Mouse (Mus musculus) heart, embryonic 10.5 days (tissue): ENCODE data around the gene Gm10392. TPM values are rescaled to one million over a fixed set of nuclear protein-coding genes. Genes with fewer than 3 reads are reported as not detected.

ENCODE experiments used
- DNase-seq: peaks from one replicate; pipeline ENCODE4 v3.0.0-alpha.2; 2017; ENCODE audit warnings: low spot score
- H3K27ac ChIP-seq: fragments of 300-500 bp; sonication (generic); 2 replicates; pipeline ENCODE4 v1.5.1; 2016; ENCODE audit warnings: mild to moderate bottlenecking
- H3K27me3 ChIP-seq: fragments of 300-500 bp; sonication (generic); 2 replicates; pipeline ENCODE4 v1.6.1; 2016; ENCODE audit warnings: mild to moderate bottlenecking; ENCODE audit not compliant: poor library complexity, insufficient read depth, severe bottlenecking
- H3K36me3 ChIP-seq: fragments of 300-500 bp; sonication (generic); 2 replicates; pipeline ENCODE4 v1.6.1; 2016; ENCODE audit warnings: mild to moderate bottlenecking, moderate library complexity
- H3K4me1 ChIP-seq: fragments of 300-500 bp; sonication (generic); 2 replicates; pipeline ENCODE4 v1.6.1; 2016; ENCODE audit warnings: mild to moderate bottlenecking
- H3K4me3 ChIP-seq: fragments of 300-500 bp; sonication (generic); 2 replicates; pipeline ENCODE4 v1.5.1; 2016; ENCODE audit warnings: mild to moderate bottlenecking, moderate library complexity
- H3K9me3 ChIP-seq: fragments of 300-500 bp; sonication (generic); 2 replicates; pipeline ENCODE4 v1.6.1; 2016; ENCODE audit warnings: mild to moderate bottlenecking, moderate library complexity
- WGBS: fragments of 180-500 bp; shearing (Covaris S2); methylation state at CpG from one replicate; pipeline ENCODE4 v1.1.7; 2016; 5-methylcytosine and 5-hydroxymethylcytosine counted together
- polyA plus RNA-seq: library from polyadenylated mRNA; unstranded; fragments of >200 nt; fragmentation: Nextera tagmentation; extraction: Ambion mirVana; gene quantifications from 2 replicates; pipeline ENCODE4 v1.2.1, GENCODE M21; 2016

Gm10392 gene
- polyA plus RNA-seq, 1 experiment from 2014 or later = not detected

DNA sequence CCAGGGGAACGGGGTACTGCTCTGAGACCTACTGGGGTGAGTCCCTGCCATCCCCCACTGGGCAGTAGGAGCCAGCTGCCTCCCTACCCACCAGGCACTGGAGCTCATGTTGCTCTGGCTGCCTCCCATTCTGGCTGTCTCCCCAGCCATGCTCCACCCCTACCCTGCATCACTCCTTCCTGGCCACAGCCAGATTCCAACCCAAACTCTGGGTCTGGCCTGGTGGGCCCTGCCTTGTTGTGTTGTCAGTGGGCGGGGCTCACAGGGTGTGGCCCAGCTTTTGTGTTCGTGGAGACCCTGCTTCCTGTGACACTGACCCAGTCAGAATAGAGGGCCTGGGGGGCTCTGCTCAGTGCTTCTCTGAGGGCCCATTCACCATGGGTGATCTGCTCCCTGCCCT is 15.5 kb downstream of the Gm10392 start:
- Histone ChIP-seq H3K27me3 (no peaks in the 10 kb centered on the region), H3K36me3 (peaks cover 95% of the 10 kb centered on the region), H3K4me1 (peaks cover 33% of the 10 kb centered on the region), H3K9me3 (no peaks in the 10 kb centered on the region), H3K4me3 (no peak overlapping the region), H3K27ac (no peak overlapping the region)
- 65% methylated on average over 3 of the region's 3 CpGs for WGBS
- DNase-seq = no peak

DNA sequence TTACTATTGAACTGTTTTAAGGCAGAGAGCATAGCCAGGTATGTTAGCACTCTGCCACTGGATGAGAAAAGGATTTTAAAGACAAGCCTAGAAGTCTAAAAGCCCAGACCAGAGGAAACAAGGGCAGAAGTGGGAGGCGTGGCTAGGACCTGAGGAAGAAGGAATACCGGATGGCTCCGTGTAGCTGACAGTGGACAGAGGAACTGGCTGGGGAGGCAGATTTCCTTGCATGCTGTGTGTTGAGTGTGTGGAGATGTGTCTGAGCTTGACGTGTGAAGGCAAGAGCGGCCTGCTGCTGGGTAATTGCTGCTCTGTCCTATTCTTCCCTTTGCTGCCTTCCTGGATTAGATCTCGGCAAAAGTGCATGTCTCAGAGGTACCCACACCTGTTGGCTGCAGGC is 16.5 kb downstream of the Gm10392 start:
- H3K9me3 ChIP-seq = no peaks in the 10 kb centered on the region
- H3K36me3 ChIP-seq = peaks cover 86% of the 10 kb centered on the region
- H3K27ac ChIP-seq = no peak overlapping the region
- H3K4me3 ChIP-seq = no peak overlapping the region
- H3K4me1 ChIP-seq = peaks cover 38% of the 10 kb centered on the region
- WGBS = 85% methylated on average over 6 of the region's 6 CpGs
- H3K27me3 ChIP-seq = no peaks in the 10 kb centered on the region
- no peak for DNase-seq

DNA sequence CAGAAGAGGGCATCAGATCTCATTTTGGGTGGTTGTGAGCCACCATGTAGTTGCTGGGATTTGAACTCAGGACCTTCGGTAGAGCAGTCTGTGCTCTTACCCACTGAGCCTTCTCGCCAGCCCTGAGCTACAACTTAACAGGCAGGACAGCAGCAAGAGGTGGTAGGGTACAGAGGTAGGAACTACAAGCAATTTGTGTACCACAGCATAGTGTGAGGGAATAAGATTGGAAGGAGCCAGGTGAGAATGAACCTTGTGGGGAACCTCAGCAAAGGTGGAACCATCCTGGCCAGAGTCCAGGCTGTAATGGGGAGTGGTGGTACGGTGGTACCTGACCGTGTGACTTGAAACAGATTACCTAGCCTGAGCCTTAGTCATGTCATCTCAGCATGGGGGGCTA is 17.0 kb downstream of the Gm10392 start:
- Histone ChIP-seq H3K9me3 (no peaks in the 10 kb centered on the region), H3K27me3 (no peaks in the 10 kb centered on the region), H3K4me3 (no peak overlapping the region), H3K36me3 (peaks cover 81% of the 10 kb centered on the region), H3K4me1 (peaks cover 43% of the 10 kb centered on the region), H3K27ac (no peak overlapping the region)
- DNase-seq = no peak
- WGBS = 94% methylated on average over 4 of the region's 4 CpGs

DNA sequence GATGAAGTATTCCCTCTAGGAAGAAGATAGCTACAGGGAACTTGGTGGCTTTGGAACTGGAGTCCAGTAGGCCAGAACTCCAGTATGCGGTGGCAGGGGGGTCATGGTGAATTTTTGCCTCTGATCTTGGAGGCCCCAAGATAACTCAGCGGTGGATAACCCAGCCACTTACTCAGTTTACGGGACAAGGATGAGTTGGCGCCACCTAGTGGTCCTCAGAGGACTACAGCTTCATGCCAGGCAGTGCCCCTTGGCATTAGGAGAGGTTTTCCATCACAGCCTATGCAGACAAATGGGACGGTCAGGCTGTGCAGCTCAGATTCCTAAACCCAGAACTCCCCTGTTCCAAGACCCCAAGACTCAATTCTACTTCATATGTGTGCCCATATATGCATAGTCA is 17.6 kb downstream of the Gm10392 start:
- 34% methylated on average over 5 of the region's 5 CpGs for WGBS
- Histone ChIP-seq H3K36me3 (peaks cover 75% of the 10 kb centered on the region), H3K27ac (no peak overlapping the region), H3K4me3 (no peak overlapping the region), H3K4me1 (peaks cover 47% of the 10 kb centered on the region), H3K27me3 (no peaks in the 10 kb centered on the region), H3K9me3 (no peaks in the 10 kb centered on the region)
- no peak for DNase-seq

DNA sequence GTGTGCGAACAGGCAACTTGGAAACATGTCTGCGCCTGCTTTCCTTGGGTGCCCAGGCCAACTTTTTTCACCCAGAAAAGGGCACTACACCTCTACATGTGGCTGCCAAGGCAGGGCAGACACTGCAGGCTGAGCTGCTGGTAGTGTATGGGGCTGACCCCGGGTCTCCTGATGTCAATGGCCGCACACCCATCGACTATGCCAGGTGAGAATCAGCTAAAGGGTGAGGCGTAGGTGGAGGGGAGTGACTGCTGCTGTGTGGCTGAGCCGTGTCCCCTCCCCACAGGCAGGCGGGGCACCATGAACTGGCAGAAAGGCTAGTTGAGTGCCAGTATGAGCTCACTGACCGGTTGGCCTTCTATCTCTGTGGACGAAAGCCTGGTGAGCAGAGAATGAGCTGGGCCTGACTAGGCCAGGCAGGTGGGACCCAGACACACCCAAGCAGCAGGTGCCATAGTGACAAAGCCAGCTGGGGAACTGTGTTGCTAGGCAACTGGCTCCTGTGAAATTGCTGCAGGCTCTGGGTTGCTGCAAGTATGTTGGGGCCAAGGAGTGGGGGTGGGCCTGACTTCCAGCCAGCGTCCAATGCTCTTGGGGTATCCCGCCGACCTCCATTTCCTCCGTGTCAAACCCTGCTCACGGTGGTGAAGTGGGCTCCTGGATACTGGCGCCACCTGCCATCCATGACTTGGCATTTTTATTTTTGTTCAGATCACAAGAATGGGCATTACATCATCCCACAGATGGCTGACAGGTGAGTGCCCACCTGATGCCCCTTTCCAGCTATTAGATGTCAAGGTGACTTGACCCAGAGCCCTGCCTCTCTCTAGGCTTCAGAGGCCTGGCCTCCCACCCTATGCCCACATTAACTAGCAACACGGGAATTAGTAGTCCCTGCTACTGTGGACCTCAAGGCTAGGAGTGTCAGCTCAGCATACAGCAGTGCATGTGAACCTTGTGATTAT is 18.4 kb downstream of the Gm10392 start:
- DNase-seq = no peak
- peaks cover 67% of the 10 kb centered on the region for H3K36me3 ChIP-seq
- no peaks in the 10 kb centered on the region for H3K27me3 ChIP-seq
- H3K9me3 ChIP-seq = no peaks in the 10 kb centered on the region
- H3K27ac ChIP-seq = no peak overlapping the region
- no peak overlapping the region for H3K4me3 ChIP-seq
- 88% methylated on average over 17 of the region's 17 CpGs for WGBS
- peaks cover 54% of the 10 kb centered on the region for H3K4me1 ChIP-seq

DNA sequence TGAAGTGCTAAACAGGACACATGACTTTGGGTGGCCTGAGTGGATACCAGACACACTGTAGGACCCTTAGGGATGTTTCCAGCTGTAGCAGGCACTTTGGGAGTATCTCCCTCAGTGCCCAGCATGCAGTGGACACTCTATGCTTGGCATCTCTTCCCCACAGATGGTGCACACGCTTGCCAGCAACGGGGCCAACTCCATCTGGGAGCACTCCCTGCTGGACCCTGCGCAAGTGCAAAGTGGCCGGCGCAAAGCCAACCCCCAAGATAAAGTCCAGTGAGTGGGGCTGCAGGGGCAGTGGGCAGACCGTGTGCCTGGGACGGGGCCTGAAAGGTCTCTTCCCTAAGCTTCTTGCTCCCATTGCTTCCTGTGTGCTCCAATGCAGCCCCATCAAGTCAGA is 19.6 kb downstream of the Gm10392 start:
- no peak for DNase-seq
- H3K36me3 ChIP-seq = peaks cover 55% of the 10 kb centered on the region
- H3K4me3 ChIP-seq = no peak overlapping the region
- H3K27ac ChIP-seq = no peak overlapping the region
- peaks cover 67% of the 10 kb centered on the region for H3K4me1 ChIP-seq
- WGBS = 90% methylated on average over 7 of the region's 7 CpGs
- no peaks in the 10 kb centered on the region for H3K9me3 ChIP-seq
- H3K27me3 ChIP-seq = no peaks in the 10 kb centered on the region

DNA sequence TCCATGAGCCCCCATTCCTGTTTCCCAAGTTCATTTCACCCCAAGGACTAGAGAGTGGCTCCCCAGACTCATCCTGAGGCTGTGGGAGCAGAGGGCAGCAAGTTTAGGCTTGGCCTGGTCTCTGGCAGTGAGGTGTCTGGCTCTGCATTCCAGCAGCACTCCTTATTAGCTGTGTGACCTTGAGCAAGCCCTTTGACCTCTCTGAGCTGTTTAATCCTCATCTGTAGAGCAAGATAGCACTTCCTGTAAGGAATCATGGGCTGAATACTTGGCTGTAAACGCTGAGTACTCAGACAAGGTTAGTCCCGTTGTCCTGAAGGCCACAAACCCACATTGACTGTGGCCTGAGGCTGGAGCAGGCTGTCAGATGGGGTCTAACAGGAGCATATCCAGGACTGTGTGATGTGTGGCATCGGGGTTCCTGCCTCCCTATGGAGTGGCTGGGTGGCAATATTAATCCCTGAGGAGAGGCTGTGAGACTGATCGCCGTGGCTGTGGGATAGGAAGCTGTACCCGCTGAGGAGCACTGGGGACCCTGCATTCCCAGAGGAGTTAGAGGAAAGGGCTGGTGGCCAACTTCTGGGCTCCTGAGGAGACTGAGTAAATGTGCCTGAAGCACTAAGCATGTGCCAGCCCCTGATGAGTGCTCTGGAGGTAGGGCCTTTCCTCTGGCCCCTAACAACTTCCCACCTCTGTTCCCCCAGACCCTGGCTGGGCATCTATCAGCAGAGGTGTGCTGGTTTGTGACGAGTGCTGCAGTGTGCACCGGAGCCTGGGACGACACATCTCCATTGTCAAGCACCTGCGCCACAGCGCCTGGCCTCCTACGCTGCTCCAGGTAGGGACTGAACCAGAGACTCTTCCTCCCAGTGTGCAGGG is 20.5 kb downstream of the Gm10392 start:
- 73% methylated on average over 12 of the region's 12 CpGs for WGBS
- Histone ChIP-seq H3K27ac (peak overlapping the region; percentile 88), H3K36me3 (peaks cover 46% of the 10 kb centered on the region), H3K4me3 (peak overlapping the region; percentile 37), H3K4me1 (peaks cover 73% of the 10 kb centered on the region), H3K27me3 (no peaks in the 10 kb centered on the region), H3K9me3 (no peaks in the 10 kb centered on the region)
- DNase-seq = no peak

DNA sequence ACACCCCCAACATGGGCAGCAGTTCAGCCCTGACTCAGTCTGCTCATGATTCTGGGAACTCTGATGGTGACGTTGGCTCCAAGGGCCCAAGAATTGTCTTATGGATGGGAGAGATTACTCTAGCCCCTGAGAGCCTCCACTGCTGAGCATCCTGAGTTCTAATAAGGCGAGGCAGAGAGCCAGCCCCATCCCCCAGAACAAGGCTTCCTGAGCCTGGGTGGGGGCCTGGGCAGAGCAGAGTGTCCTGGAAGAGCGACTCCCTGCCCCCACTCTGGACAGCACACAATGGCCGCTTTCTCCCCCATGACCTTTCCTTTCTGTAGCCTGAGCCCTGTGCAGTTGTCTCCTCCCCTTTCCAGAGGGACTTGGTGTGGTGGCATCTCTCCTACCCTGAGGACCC is 21.1 kb downstream of the Gm10392 start:
- DNase-seq = no peak
- Histone ChIP-seq H3K9me3 (no peaks in the 10 kb centered on the region), H3K4me3 (peak overlapping the region; percentile 37), H3K4me1 (peaks cover 70% of the 10 kb centered on the region), H3K36me3 (peaks cover 40% of the 10 kb centered on the region), H3K27ac (peak overlapping the region; percentile 88), H3K27me3 (no peaks in the 10 kb centered on the region)
- 32% methylated on average over 4 of the region's 4 CpGs for WGBS

DNA sequence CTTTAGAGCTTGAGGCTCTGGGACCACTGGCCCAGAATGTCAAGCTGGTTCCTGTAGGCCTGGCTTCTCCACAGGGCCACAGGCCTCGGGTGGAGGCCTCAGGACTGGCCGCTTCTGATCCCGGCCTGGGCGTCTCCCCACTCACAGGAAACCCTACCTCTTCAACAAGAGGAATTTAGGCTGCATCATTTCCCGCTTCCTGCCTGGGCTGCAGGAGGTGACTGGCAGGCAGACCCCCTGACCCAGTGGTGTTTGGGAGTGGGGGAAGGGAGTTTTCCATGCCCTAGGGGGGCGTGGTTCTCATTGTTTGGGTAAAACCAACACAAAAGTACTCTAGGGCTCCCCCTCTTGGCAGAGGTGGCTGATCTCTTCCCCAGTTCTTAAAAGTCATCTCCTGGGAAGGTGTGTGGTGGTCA is 21.6 kb downstream of the Gm10392 start:
- Histone ChIP-seq H3K4me1 (peaks cover 72% of the 10 kb centered on the region), H3K36me3 (peaks cover 35% of the 10 kb centered on the region), H3K27me3 (no peaks in the 10 kb centered on the region), H3K4me3 (peak overlapping the region; percentile 37), H3K27ac (peak overlapping the region; percentile 88), H3K9me3 (no peaks in the 10 kb centered on the region)
- WGBS = 20% methylated on average over 6 of the region's 6 CpGs
- DNase-seq = peak; percentile 89

DNA sequence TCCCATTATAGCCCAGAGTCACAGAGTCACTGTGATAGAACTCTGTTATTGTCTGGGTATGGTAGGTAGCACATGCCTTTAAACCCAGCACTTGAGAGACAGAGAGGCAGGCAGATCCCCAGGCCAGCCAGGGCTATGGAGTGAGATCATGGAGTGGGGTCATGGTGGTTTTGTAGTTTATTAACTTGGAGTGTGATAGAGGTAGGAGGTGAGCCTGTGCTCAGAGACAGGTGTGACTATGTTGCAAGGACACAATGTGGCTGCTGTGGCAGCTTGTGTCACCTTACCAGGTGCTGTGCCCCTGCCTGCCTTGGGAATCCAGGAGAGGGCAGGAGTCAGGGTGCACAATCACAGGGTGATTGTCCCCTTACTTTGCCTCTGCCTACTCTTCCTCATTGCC is 23.5 kb downstream of the Gm10392 start:
- DNase-seq = no peak
- Histone ChIP-seq H3K27ac (peak overlapping the region; percentile 97; the same call in 1 of the 2 replicates), H3K4me1 (peaks cover 81% of the 10 kb centered on the region), H3K36me3 (peaks cover 17% of the 10 kb centered on the region), H3K27me3 (no peaks in the 10 kb centered on the region), H3K9me3 (no peaks in the 10 kb centered on the region), H3K4me3 (no peak overlapping the region)

DNA sequence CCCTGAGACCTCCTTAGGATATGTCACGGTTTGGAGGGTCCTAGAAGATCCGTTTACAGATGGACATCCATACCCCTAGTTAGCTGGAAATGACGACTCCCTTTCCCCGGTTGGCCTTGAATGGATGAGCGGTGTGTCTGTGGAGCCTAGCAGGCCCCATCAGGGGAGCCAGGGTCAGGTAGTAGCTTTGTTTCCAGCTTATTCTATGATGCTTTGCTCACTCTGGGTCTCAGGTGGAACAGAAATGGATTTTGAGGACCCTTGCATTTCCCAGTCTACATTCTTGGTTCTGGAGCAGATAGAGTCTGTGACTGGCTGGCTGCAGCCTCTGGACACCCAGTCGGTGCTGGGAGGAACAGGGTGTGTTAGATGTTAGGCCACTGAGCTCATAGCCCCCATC is 24.2 kb downstream of the Gm10392 start:
- no peaks in the 10 kb centered on the region for H3K9me3 ChIP-seq
- H3K36me3 ChIP-seq = peaks cover 10% of the 10 kb centered on the region
- H3K27ac ChIP-seq = peak overlapping the region; percentile 97; the same call in 1 of the 2 replicates
- peak overlapping the region; percentile 99 for H3K4me3 ChIP-seq
- WGBS = 76% methylated on average over 6 of the region's 6 CpGs
- 0 out of 2 replicates have a peak, but pooled peaks cover 4% of the 10 kb centered on the region for H3K27me3 ChIP-seq
- no peak for DNase-seq
- H3K4me1 ChIP-seq = peaks cover 83% of the 10 kb centered on the region

DNA sequence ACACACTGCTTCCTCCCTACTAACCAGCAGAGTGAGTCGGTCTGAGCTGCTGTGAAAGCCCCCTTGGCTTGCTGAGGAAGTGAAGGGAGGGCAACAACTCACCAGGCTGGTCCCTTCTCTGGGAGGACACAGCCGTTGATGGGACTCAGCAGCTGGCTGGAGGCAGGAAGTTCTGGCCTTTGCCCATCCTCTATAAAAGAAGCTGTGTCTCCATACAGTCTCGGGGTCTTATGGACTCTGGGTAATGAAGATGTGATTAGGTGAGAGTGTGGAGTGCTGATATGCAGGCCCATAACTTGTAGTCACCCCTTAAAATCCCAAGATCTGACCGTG is 24.7 kb downstream of the Gm10392 start:
- Histone ChIP-seq H3K4me3 (peak overlapping the region; percentile 99), H3K27me3 (0 out of 2 replicates have a peak, but pooled peaks cover 4% of the 10 kb centered on the region), H3K36me3 (peaks cover 5% of the 10 kb centered on the region), H3K9me3 (no peaks in the 10 kb centered on the region), H3K4me1 (peaks cover 84% of the 10 kb centered on the region), H3K27ac (peak overlapping the region; percentile 97)
- 30% methylated on average over 4 of the region's 4 CpGs for WGBS
- DNase-seq = no peak
